Mouse (Mus musculus) urinary bladder, postnatal 4 days (tissue): ENCODE results near the gene Frmpd2.
"Not testable (repeated sequence)": the region's sequence is repeated elsewhere in the genome, so short reads cannot be mapped to it uniquely, and the experiment has no call there.

Experiments used
- DNase-seq, 2 experiments: peaks; one replicate each; pipeline ENCODE4 v3.0.0; 2021 to 2022; ENCODE audit warnings: low spot score in 2 of 2

Frmpd2 gene

GRCm38 (mm10) chr14:33471331-33471730 is at the start of gene Frmpd2:
Gene Frmpd2, plus strand, starts transcription at chr14:33471696.
- no peak for DNase-seq

- DNase-seq, result no peak
These were observed 48.5 kb upstream of the Frmpd2 start for GRCm38 (mm10) chr14:33423003-33423402.

GRCm38 (mm10) chr14:33424124-33424523 is 47.4 kb upstream of the Frmpd2 start:
- no peak for DNase-seq

GRCm38 (mm10) chr14:33432485-33432884 is 39.0 kb upstream of the Frmpd2 start:
- not testable (repeated sequence) for DNase-seq

GRCm38 (mm10) chr14:33443780-33444179 is 27.7 kb upstream of the Frmpd2 start:
- no peak for DNase-seq

- no peak for DNase-seq
These were observed 25.5 kb upstream of the Frmpd2 start for GRCm38 (mm10) chr14:33445962-33446361.

GRCm38 (mm10) chr14:33446561-33447023 is 24.9 kb upstream of the Frmpd2 start:
- peak; percentile 22 to 65 for DNase-seq

GRCm38 (mm10) chr14:33447027-33447569 is 24.4 kb upstream of the Frmpd2 start, which contains the start of gene Mapk8:
Gene Mapk8, minus strand, starts transcription at chr14:33447158.
- DNase-seq, result peak; percentile 98

- DNase-seq, result no peak
These were observed 23.2 kb upstream of the Frmpd2 start for GRCm38 (mm10) chr14:33448276-33448675.

- DNase-seq, result no peak
These were observed 22.1 kb upstream of the Frmpd2 start for GRCm38 (mm10) chr14:33449296-33449840.

- no peak for DNase-seq
These were observed 21.2 kb upstream of the Frmpd2 start for GRCm38 (mm10) chr14:33450331-33450730.

GRCm38 (mm10) chr14:33463658-33464057 is 7.8 kb upstream of the Frmpd2 start:
- no peak for DNase-seq

- DNase-seq, result no peak
These were observed 3.7 kb upstream of the Frmpd2 start for GRCm38 (mm10) chr14:33467766-33468165.

GRCm38 (mm10) chr14:33474461-33474860 is 3.0 kb downstream of the Frmpd2 start:
- DNase-seq, result no peak

- no peak for DNase-seq
These were observed 4.7 kb downstream of the Frmpd2 start for GRCm38 (mm10) chr14:33476094-33476760.

GRCm38 (mm10) chr14:33481991-33482390 is 10.5 kb downstream of the Frmpd2 start:
- DNase-seq, result no peak

GRCm38 (mm10) chr14:33487805-33488550 is 16.5 kb downstream of the Frmpd2 start:
- DNase-seq, result no peak

GRCm38 (mm10) chr14:33495226-33495625 is 23.7 kb downstream of the Frmpd2 start:
- DNase-seq, result no peak

GRCm38 (mm10) chr14:33497418-33497817 is 25.9 kb downstream of the Frmpd2 start:
- peak in 1 of 2 experiments; percentile 54 for DNase-seq

- DNase-seq, result peak in 1 of 2 experiments; percentile 50
These were observed 27.4 kb downstream of the Frmpd2 start for GRCm38 (mm10) chr14:33498849-33499248.

GRCm38 (mm10) chr14:33500631-33501030 is 29.1 kb downstream of the Frmpd2 start:
- no peak for DNase-seq

- peak in 1 of 2 experiments; percentile 51 for DNase-seq
These were observed 31.8 kb downstream of the Frmpd2 start for GRCm38 (mm10) chr14:33503311-33503710.
